Mouse (Mus musculus) hindbrain, embryonic 12.5 days (tissue): ENCODE measurements around the gene Abcf3. TPM values are rescaled to one million over a fixed set of nuclear protein-coding genes. Genes with fewer than 3 reads are reported as not detected.

Source experiments
- ATAC-seq: fragments of 200-750 bp; cut with Nextera tagmentation; 2 replicates; pipeline ENCODE4 v1.8.0; 2017; ENCODE audit warnings: moderate TSS enrichment; ENCODE audit not compliant: low FRiP score
- H3K27ac ChIP-seq: fragments of 300-500 bp; sonication (generic); 2 replicates; pipeline ENCODE4 v1.5.1; 2016; ENCODE audit warnings: mild to moderate bottlenecking
- H3K27me3 ChIP-seq: fragments of 300-500 bp; sonication (generic); 2 replicates; pipeline ENCODE4 v1.6.1; 2016; ENCODE audit warnings: mild to moderate bottlenecking
- H3K36me3 ChIP-seq: fragments of 300-500 bp; sonication (generic); 2 replicates; pipeline ENCODE4 v1.6.1; 2016; ENCODE audit warnings: mild to moderate bottlenecking
- H3K4me1 ChIP-seq: fragments of 300-500 bp; sonication (generic); 2 replicates; pipeline ENCODE4 v1.6.1; 2016
- H3K4me2 ChIP-seq: fragments of 300-500 bp; sonication (generic); replicated peaks from 2 replicates; pipeline ENCODE4 v1.6.1; 2016; ENCODE audit warnings: mild to moderate bottlenecking
- H3K4me3 ChIP-seq: fragments of 300-500 bp; sonication (generic); 2 replicates; pipeline ENCODE4 v1.5.1; 2016; ENCODE audit warnings: mild to moderate bottlenecking
- H3K9ac ChIP-seq: fragments of 300-500 bp; sonication (generic); 2 replicates; pipeline ENCODE4 v1.6.1; 2016; ENCODE audit warnings: mild to moderate bottlenecking, moderate library complexity
- H3K9me3 ChIP-seq: fragments of 300-500 bp; sonication (generic); replicated peaks from 2 replicates; pipeline ENCODE4 v1.6.1; 2016; ENCODE audit warnings: mild to moderate bottlenecking
- WGBS: fragments of 180-500 bp; shearing (Covaris S2); methylation state at CpG from one replicate; pipeline ENCODE4 v1.1.7; 2016; 5-methylcytosine and 5-hydroxymethylcytosine counted together
- polyA plus RNA-seq: library from polyadenylated mRNA; unstranded; fragments of >200 nt; fragmentation: Nextera tagmentation; extraction: Ambion mirVana; gene quantifications from 2 replicates; pipeline ENCODE4 v1.2.1, GENCODE M21; 2016

The Abcf3 gene
- polyA plus RNA-seq, 1 experiment from 2014 or later, result 76.2 TPM

GRCm38 (mm10) chr16:20551691-20552090 lies 3.3 kb downstream of the Abcf3 start:
- Histone ChIP-seq H3K9me3 (no peaks in the 10 kb centered on the region), H3K4me1 (peaks cover 14% of the 10 kb centered on the region), H3K4me3 (no peak overlapping the region), H3K27ac (no peak overlapping the region), H3K4me2 (no peak overlapping the region), H3K36me3 (peaks cover 52% of the 10 kb centered on the region), H3K9ac (no peak overlapping the region), H3K27me3 (no peaks in the 10 kb centered on the region)
- ATAC-seq, result no peak
- WGBS, result 97% methylated on average over 5 of the region's 5 CpGs

- Histone ChIP-seq H3K4me3 (no peak overlapping the region), H3K36me3 (peaks cover 55% of the 10 kb centered on the region)
- WGBS, result 85% methylated on average over 1 of the region's 1 CpGs
These were observed 4.2 kb downstream of the Abcf3 start for GRCm38 (mm10) chr16:20552594-20552993.

GRCm38 (mm10) chr16:20555000-20555399 lies 6.6 kb downstream of the Abcf3 start:
- H3K4me3 ChIP-seq, result no peak overlapping the region
- no peak overlapping the region for H3K27ac ChIP-seq
- no peak overlapping the region for H3K4me2 ChIP-seq
- no peak overlapping the region for H3K9ac ChIP-seq
- H3K9me3 ChIP-seq, result no peaks in the 10 kb centered on the region
- whole genome bisulfite sequencing, result 95% methylated on average over 6 of the region's 6 CpGs
- no peaks in the 10 kb centered on the region for H3K27me3 ChIP-seq
- ATAC-seq, result no peak
- H3K36me3 ChIP-seq, result peaks cover 77% of the 10 kb centered on the region
- H3K4me1 ChIP-seq, result no peaks in the 10 kb centered on the region

More at GRCm38 (mm10) chr16:20552594-20552993, 4.2 kb downstream of the Abcf3 start:
- no peaks in the 10 kb centered on the region for H3K9me3 ChIP-seq
- no peak for ATAC-seq
- peaks cover 12% of the 10 kb centered on the region for H3K4me1 ChIP-seq
- H3K4me2 ChIP-seq, result no peak overlapping the region
- no peak overlapping the region for H3K27ac ChIP-seq
- H3K9ac ChIP-seq, result no peak overlapping the region
- H3K27me3 ChIP-seq, result no peaks in the 10 kb centered on the region

- Histone ChIP-seq H3K9me3 (no peaks in the 10 kb centered on the region), H3K4me2 (no peak overlapping the region), H3K27ac (no peak overlapping the region), H3K4me1 (no peaks in the 10 kb centered on the region), H3K9ac (no peak overlapping the region), H3K4me3 (no peak overlapping the region), H3K27me3 (no peaks in the 10 kb centered on the region), H3K36me3 (peaks cover 77% of the 10 kb centered on the region)
- ATAC-seq, result no peak
- 85% methylated on average over 7 of the region's 7 CpGs for WGBS
These were observed 9.0 kb downstream of the Abcf3 start for GRCm38 (mm10) chr16:20557381-20557780.

- H3K27me3 ChIP-seq, result no peaks in the 10 kb centered on the region
- no peak overlapping the region for H3K4me2 ChIP-seq
- H3K36me3 ChIP-seq, result peaks cover 29% of the 10 kb centered on the region
- no peak overlapping the region for H3K4me3 ChIP-seq
- 64% methylated on average over 1 of the region's 1 CpGs for WGBS
- no peak overlapping the region for H3K27ac ChIP-seq
- no peaks in the 10 kb centered on the region for H3K4me1 ChIP-seq
- no peak for ATAC-seq
- H3K9ac ChIP-seq, result no peak overlapping the region
- H3K9me3 ChIP-seq, result no peaks in the 10 kb centered on the region
These were observed 16.7 kb downstream of the Abcf3 start for GRCm38 (mm10) chr16:20565075-20565474.

- H3K27ac ChIP-seq, result 0 out of 2 replicates have a peak within 1 kb of the TSS, but pooled peaks have one; percentile 13
- H3K36me3 ChIP-seq, result no peaks in the 10 kb centered on the region
- H3K4me1 ChIP-seq, result peaks cover 25% of the 10 kb centered on the region
- H3K9me3 ChIP-seq, result no peaks in the 10 kb centered on the region
- peak within 1 kb of the TSS; percentile 58 for H3K9ac ChIP-seq
- H3K4me3 ChIP-seq, result peak within 1 kb of the TSS; percentile 44
- peak; percentile 72 for ATAC-seq
- H3K27me3 ChIP-seq, result peaks cover 66% of the 10 kb centered on the region
- 1% methylated on average over 24 of the region's 24 CpGs for WGBS
- H3K4me2 ChIP-seq, result peak within 1 kb of the TSS; percentile 70
These were observed 41.1 kb downstream of the Abcf3 start, which contains the start of gene Vwa5b2 for GRCm38 (mm10) chr16:20589366-20589938. Vwa5b2 (plus strand) TSS chr16:20589471.

- H3K4me1 ChIP-seq, result peaks cover 25% of the 10 kb centered on the region
- 1% methylated on average over 36 of the region's 39 CpGs for WGBS
- peak overlapping the region; percentile 70 for H3K4me2 ChIP-seq
- peak overlapping the region; percentile 58 for H3K9ac ChIP-seq
- H3K27me3 ChIP-seq, result peaks cover 68% of the 10 kb centered on the region
- no peaks in the 10 kb centered on the region for H3K36me3 ChIP-seq
- ATAC-seq, result peak; percentile 88
- H3K9me3 ChIP-seq, result no peaks in the 10 kb centered on the region
- peak overlapping the region; percentile 44 for H3K4me3 ChIP-seq
- H3K27ac ChIP-seq, result 0 out of 2 replicates have a peak overlapping the region, but pooled peaks have one; percentile 13
These were observed 41.7 kb downstream of the Abcf3 start for GRCm38 (mm10) chr16:20589939-20590679.

GRCm38 (mm10) chr16:20590680-20591038 lies 42.3 kb downstream of the Abcf3 start:
- Histone ChIP-seq H3K9me3 (no peaks in the 10 kb centered on the region), H3K4me1 (peaks cover 25% of the 10 kb centered on the region), H3K27ac (no peak overlapping the region), H3K4me2 (peak overlapping the region; percentile 70), H3K4me3 (peak overlapping the region; percentile 44), H3K9ac (peak overlapping the region; percentile 58), H3K36me3 (no peaks in the 10 kb centered on the region), H3K27me3 (peaks cover 72% of the 10 kb centered on the region)
- 5% methylated on average over 14 of the region's 17 CpGs for WGBS
- ATAC-seq, result peak; percentile 14; the same call in 1 of the 2 replicates

- peaks cover 72% of the 10 kb centered on the region for H3K27me3 ChIP-seq
- H3K9ac ChIP-seq, result peak overlapping the region; percentile 27; the same call in 1 of the 2 replicates
- H3K4me2 ChIP-seq, result peak overlapping the region; percentile 70
- ATAC-seq, result no peak
- peaks cover 25% of the 10 kb centered on the region for H3K4me1 ChIP-seq
- H3K27ac ChIP-seq, result no peak overlapping the region
- no peaks in the 10 kb centered on the region for H3K36me3 ChIP-seq
- peak overlapping the region; percentile 44 for H3K4me3 ChIP-seq
- H3K9me3 ChIP-seq, result no peaks in the 10 kb centered on the region
- 3% methylated on average over 45 of the region's 48 CpGs for WGBS
These were observed 42.8 kb downstream of the Abcf3 start for GRCm38 (mm10) chr16:20591076-20591705.

- ATAC-seq, result no peak
- Histone ChIP-seq H3K4me1 (peaks cover 15% of the 10 kb centered on the region), H3K4me3 (no peak overlapping the region), H3K27ac (no peak overlapping the region), H3K4me2 (no peak overlapping the region), H3K27me3 (peaks cover 54% of the 10 kb centered on the region), H3K9me3 (no peaks in the 10 kb centered on the region), H3K36me3 (no peaks in the 10 kb centered on the region), H3K9ac (no peak overlapping the region)
- WGBS, result 87% methylated on average over 7 of the region's 7 CpGs
These were observed 46.8 kb downstream of the Abcf3 start for GRCm38 (mm10) chr16:20595060-20595673.

GRCm38 (mm10) chr16:20595737-20596136 lies 47.4 kb downstream of the Abcf3 start:
- Histone ChIP-seq H3K4me2 (no peak overlapping the region), H3K9me3 (no peaks in the 10 kb centered on the region), H3K4me1 (peaks cover 9% of the 10 kb centered on the region), H3K4me3 (no peak overlapping the region), H3K27me3 (peaks cover 49% of the 10 kb centered on the region), H3K9ac (no peak overlapping the region), H3K27ac (no peak overlapping the region), H3K36me3 (no peaks in the 10 kb centered on the region)
- ATAC-seq, result no peak
- WGBS, result 88% methylated on average over 4 of the region's 4 CpGs
